Mouse (Mus musculus): ENCODE measurements around the gene Npcd. TPM values are rescaled to one million over a fixed set of nuclear protein-coding genes. Genes with fewer than 3 reads are reported as not detected.
"Not testable (repeated sequence)": the region's sequence is repeated elsewhere in the genome, so short reads cannot be mapped to it uniquely, and the experiment has no call there.

Npcd gene
- polyA plus RNA-seq, 1 experiment from 2014 or later, result not detected

- H3K4me1 ChIP-seq (ENCODE audit: control insufficient read depth, insufficient read depth, low read length), result peaks cover 12% of the 10 kb centered on the region
- peaks cover 8% of the 10 kb centered on the region for H3K36me3 ChIP-seq (ENCODE audit: control insufficient read depth, insufficient read depth, low read length)
- H3K4me3 ChIP-seq (ENCODE audit: low read depth, low read length), result no peak overlapping the region
- no peak overlapping the region for H3K9ac ChIP-seq (ENCODE audit: low read length)
- H3K9me3 ChIP-seq (ENCODE audit: control insufficient read depth, low read length), result no peaks in the 10 kb centered on the region
- no peak overlapping the region for H3K27ac ChIP-seq (ENCODE audit: low read depth, low read length)
- DNase-seq (ENCODE audit: low spot score, missing footprints) (no peak), ATAC-seq (ENCODE audit: low FRiP score) (no peak)
- WGBS, result 87% methylated on average over 9 of the region's 9 CpGs
- no peak overlapping the region for H3K4me2 ChIP-seq
- no peaks in the 10 kb centered on the region for H3K27me3 ChIP-seq (ENCODE audit: control insufficient read depth, insufficient read depth, low read length)
Measured at GRCm38 (mm10) chr15:79826221-79826935, 7.7 kb downstream of the Npcd start.

- ATAC-seq (ENCODE audit: low FRiP score) (no peak), DNase-seq (ENCODE audit: low spot score, missing footprints) (peak; percentile 89)
- Histone ChIP-seq H3K9ac (ENCODE audit: low read length) (no peak overlapping the region), H3K36me3 (ENCODE audit: control insufficient read depth, insufficient read depth, low read length) (peaks cover 6% of the 10 kb centered on the region; the same call in 1 of the 2 replicates), H3K4me3 (ENCODE audit: low read depth, low read length) (no peak overlapping the region), H3K4me1 (ENCODE audit: control insufficient read depth, insufficient read depth, low read length) (peaks cover 8% of the 10 kb centered on the region), H3K27me3 (ENCODE audit: control insufficient read depth, insufficient read depth, low read length) (no peaks in the 10 kb centered on the region), H3K27ac (ENCODE audit: low read depth, low read length) (no peak overlapping the region), H3K9me3 (ENCODE audit: control insufficient read depth, low read length) (no peaks in the 10 kb centered on the region), H3K4me2 (no peak overlapping the region)
- 58% methylated on average over 14 of the region's 14 CpGs for WGBS
Measured at GRCm38 (mm10) chr15:79825146-79825825, 8.8 kb downstream of the Npcd start.

GRCm38 (mm10) chr15:79823588-79824280 is 10.3 kb downstream of the Npcd start:
- ATAC-seq (ENCODE audit: low FRiP score), result no peak

GRCm38 (mm10) chr15:79822265-79823199 is 11.5 kb downstream of the Npcd start:
- H3K27ac ChIP-seq (ENCODE audit: low read depth, low read length), result no peak overlapping the region

More at GRCm38 (mm10) chr15:79823588-79824280, 10.3 kb downstream of the Npcd start:
- H3K36me3 ChIP-seq (ENCODE audit: control insufficient read depth, insufficient read depth, low read length), result peaks cover 6% of the 10 kb centered on the region; the same call in 1 of the 2 replicates
- H3K4me1 ChIP-seq (ENCODE audit: control insufficient read depth, insufficient read depth, low read length), result no peaks in the 10 kb centered on the region; the same call in none of the 2 replicates
- H3K9me3 ChIP-seq (ENCODE audit: control insufficient read depth, low read length), result no peaks in the 10 kb centered on the region
- no peak overlapping the region for H3K9ac ChIP-seq (ENCODE audit: low read length)
- no peak overlapping the region for H3K4me2 ChIP-seq
- no peaks in the 10 kb centered on the region for H3K27me3 ChIP-seq (ENCODE audit: control insufficient read depth, insufficient read depth, low read length)
- no peak overlapping the region for H3K4me3 ChIP-seq (ENCODE audit: low read depth, low read length)
- WGBS, result 70% methylated on average over 19 of the region's 19 CpGs
- no peak overlapping the region for H3K27ac ChIP-seq (ENCODE audit: low read depth, low read length)
- no peak for DNase-seq (ENCODE audit: low spot score, missing footprints)

GRCm38 (mm10) chr15:79818325-79818724 is 15.7 kb downstream of the Npcd start:
- no peak for ATAC-seq (ENCODE audit: low FRiP score)
- Histone ChIP-seq H3K27ac (ENCODE audit: low read depth, low read length) (no peak overlapping the region), H3K9ac (ENCODE audit: low read length) (no peak overlapping the region), H3K4me2 (no peak overlapping the region), H3K4me1 (ENCODE audit: control insufficient read depth, insufficient read depth, low read length) (peaks cover 8% of the 10 kb centered on the region), H3K9me3 (ENCODE audit: control insufficient read depth, low read length) (no peaks in the 10 kb centered on the region), H3K36me3 (ENCODE audit: control insufficient read depth, insufficient read depth, low read length) (peaks cover 4% of the 10 kb centered on the region; the same call in 1 of the 2 replicates), H3K27me3 (ENCODE audit: control insufficient read depth, insufficient read depth, low read length) (no peaks in the 10 kb centered on the region), H3K4me3 (ENCODE audit: low read depth, low read length) (no peak overlapping the region)
- peak; percentile 78 for DNase-seq (ENCODE audit: low spot score, missing footprints)
- WGBS, result 92% methylated on average over 4 of the region's 4 CpGs

More at GRCm38 (mm10) chr15:79822265-79823199, 11.5 kb downstream of the Npcd start:
- H3K4me3 ChIP-seq (ENCODE audit: low read depth, low read length), result no peak overlapping the region
- no peak overlapping the region for H3K4me2 ChIP-seq
- peak; percentile 16; the same call in 1 of the 2 replicates for ATAC-seq (ENCODE audit: low FRiP score)
- no peaks in the 10 kb centered on the region for H3K9me3 ChIP-seq (ENCODE audit: control insufficient read depth, low read length)
- peaks cover 6% of the 10 kb centered on the region; the same call in 1 of the 2 replicates for H3K36me3 ChIP-seq (ENCODE audit: control insufficient read depth, insufficient read depth, low read length)
- no peaks in the 10 kb centered on the region; the same call in 1 of the 2 replicates for H3K4me1 ChIP-seq (ENCODE audit: control insufficient read depth, insufficient read depth, low read length)
- H3K9ac ChIP-seq (ENCODE audit: low read length), result no peak overlapping the region
- 78% methylated on average over 13 of the region's 13 CpGs for WGBS
- no peak for DNase-seq (ENCODE audit: low spot score, missing footprints)
- H3K27me3 ChIP-seq (ENCODE audit: control insufficient read depth, insufficient read depth, low read length), result no peaks in the 10 kb centered on the region

GRCm38 (mm10) chr15:79813666-79814258 is 20.3 kb downstream of the Npcd start:
- Histone ChIP-seq H3K4me1 (ENCODE audit: control insufficient read depth, insufficient read depth, low read length) (peaks cover 8% of the 10 kb centered on the region), H3K36me3 (ENCODE audit: control insufficient read depth, insufficient read depth, low read length) (no peaks in the 10 kb centered on the region), H3K27ac (ENCODE audit: low read depth, low read length) (no peak overlapping the region), H3K4me2 (no peak overlapping the region), H3K27me3 (ENCODE audit: control insufficient read depth, insufficient read depth, low read length) (no peaks in the 10 kb centered on the region), H3K9ac (ENCODE audit: low read length) (no peak overlapping the region), H3K4me3 (ENCODE audit: low read depth, low read length) (no peak overlapping the region), H3K9me3 (ENCODE audit: control insufficient read depth, low read length) (no peaks in the 10 kb centered on the region)
- no peak for ATAC-seq (ENCODE audit: low FRiP score)
- WGBS, result 45% methylated on average over 8 of the region's 8 CpGs
- DNase-seq (ENCODE audit: low spot score, missing footprints), result no peak

GRCm38 (mm10) chr15:79812840-79813239 is 21.2 kb downstream of the Npcd start:
- 60% methylated on average over 2 of the region's 2 CpGs for WGBS
- not testable (repeated sequence) for H3K9me3 ChIP-seq (ENCODE audit: control insufficient read depth, low read length); ATAC-seq (ENCODE audit: low FRiP score); DNase-seq (ENCODE audit: low spot score, missing footprints); H3K4me3 ChIP-seq (ENCODE audit: low read depth, low read length); H3K36me3 ChIP-seq (ENCODE audit: control insufficient read depth, insufficient read depth, low read length); H3K27me3 ChIP-seq (ENCODE audit: control insufficient read depth, insufficient read depth, low read length); H3K4me1 ChIP-seq (ENCODE audit: control insufficient read depth, insufficient read depth, low read length); H3K9ac ChIP-seq (ENCODE audit: low read length); H3K4me2 ChIP-seq; H3K27ac ChIP-seq (ENCODE audit: low read depth, low read length)

- Histone ChIP-seq H3K36me3 (ENCODE audit: control insufficient read depth, insufficient read depth, low read length) (no peaks in the 10 kb centered on the region), H3K9ac (ENCODE audit: low read length) (no peak overlapping the region), H3K27ac (ENCODE audit: low read depth, low read length) (no peak overlapping the region), H3K4me3 (ENCODE audit: low read depth, low read length) (no peak overlapping the region), H3K4me2 (no peak overlapping the region), H3K4me1 (ENCODE audit: control insufficient read depth, insufficient read depth, low read length) (peaks cover 8% of the 10 kb centered on the region), H3K27me3 (ENCODE audit: control insufficient read depth, insufficient read depth, low read length) (peaks cover 13% of the 10 kb centered on the region; the same call in 1 of the 2 replicates), H3K9me3 (ENCODE audit: control insufficient read depth, low read length) (no peaks in the 10 kb centered on the region)
- ATAC-seq (ENCODE audit: low FRiP score), result no peak
- 69% methylated on average over 4 of the region's 4 CpGs for WGBS
- no peak for DNase-seq (ENCODE audit: low spot score, missing footprints)
Measured at GRCm38 (mm10) chr15:79810997-79811396, 23.0 kb downstream of the Npcd start.
